Mouse (Mus musculus): Measurements from ENCODE around the gene Baat. TPM values are rescaled to one million over a fixed set of nuclear protein-coding genes. Genes with fewer than 3 reads are reported as not detected.

Gene Baat
- polyA plus RNA-seq, 1 experiment from 2014 or later: 0.20 TPM

GRCm38 (mm10) chr4:49478118-49478877, 28.1 kb downstream of the Baat start:
- Histone ChIP-seq H3K27me3 (ENCODE audit: insufficient read depth, low read length) (no peaks in the 10 kb centered on the region), H3K4me3 (replicated peaks; ENCODE audit: low read depth, low read length) (no peak overlapping the region), H3K36me3 (ENCODE audit: insufficient read depth, low read length) (no peaks in the 10 kb centered on the region), H3K9ac (ENCODE audit: low read depth, low read length) (no peak overlapping the region), H3K4me1 (replicated peaks; ENCODE audit: insufficient read depth, low read length) (no peaks in the 10 kb centered on the region), H3K27ac (no peak overlapping the region), H3K4me2 (ENCODE audit: low read length) (peak overlapping the region; percentile 50), H3K9me3 (replicated peaks; ENCODE audit: low read length) (no peaks in the 10 kb centered on the region)
- DNase-seq (ENCODE audit: low spot score) (peak; percentile 31), ATAC-seq (replicated peaks; ENCODE audit: low FRiP score, low read depth) (peak; percentile 66)
- 20% methylated on average over 19 of the region's 19 CpGs for WGBS
- TF ChIP-seq CTCF (IDR thresholded peaks at IDR 0.05; ENCODE audit: low read depth): no peak

GRCm38 (mm10) chr4:49474583-49474982, 31.8 kb downstream of the Baat start:
- no peak for TF ChIP-seq CTCF (IDR thresholded peaks at IDR 0.05; ENCODE audit: low read depth)
- ATAC-seq (replicated peaks; ENCODE audit: low FRiP score, low read depth): no peak

DNA sequence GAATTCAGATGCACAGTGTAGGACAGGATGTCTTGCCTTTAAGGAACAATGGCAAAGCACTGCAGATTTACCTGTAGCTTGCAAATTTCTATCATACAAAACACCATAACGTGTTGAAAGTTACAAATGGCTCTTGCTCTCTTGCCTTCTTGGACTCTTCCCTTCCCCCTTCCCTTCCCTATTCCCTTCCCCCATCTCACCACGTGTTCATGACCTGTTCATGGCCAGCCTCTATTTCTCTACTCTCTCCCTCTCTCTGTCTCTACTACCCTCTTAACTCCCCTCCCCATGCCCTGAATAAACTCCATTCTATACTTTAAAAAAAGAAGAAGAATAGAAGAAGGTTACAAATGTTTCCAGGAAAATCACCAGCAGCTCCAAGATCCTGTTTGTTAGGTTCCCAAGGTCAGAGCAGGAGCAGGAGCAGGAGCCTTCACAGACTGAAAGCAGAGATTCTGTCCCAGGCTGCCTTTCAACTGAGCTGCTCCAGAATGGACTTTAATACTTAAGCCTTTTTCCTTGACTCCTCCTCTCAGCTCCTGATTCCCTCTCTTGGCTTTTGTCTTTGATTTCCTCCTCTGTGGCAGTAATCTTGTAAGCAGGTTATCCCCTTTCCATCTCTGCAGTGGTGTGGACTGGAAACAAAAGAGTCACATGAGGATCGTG, 32.8 kb downstream of the Baat start, which contains the start of gene Acnat1:
Gene Acnat1, minus strand, starts transcription at position 478 of the 666 bp plus-strand sequence.
- H3K27me3 ChIP-seq (ENCODE audit: insufficient read depth, low read length): no peaks in the 10 kb centered on the region
- no peak within 1 kb of the TSS for H3K4me2 ChIP-seq (ENCODE audit: low read length)
- no peak for TF ChIP-seq CTCF (IDR thresholded peaks at IDR 0.05; ENCODE audit: low read depth)
- H3K9me3 ChIP-seq (replicated peaks; ENCODE audit: low read length): no peaks in the 10 kb centered on the region
- H3K4me1 ChIP-seq (replicated peaks; ENCODE audit: insufficient read depth, low read length): no peaks in the 10 kb centered on the region
- no peak within 1 kb of the TSS for H3K9ac ChIP-seq (ENCODE audit: low read depth, low read length)
- no peak within 1 kb of the TSS for H3K4me3 ChIP-seq (replicated peaks; ENCODE audit: low read depth, low read length)
- no peak within 1 kb of the TSS for H3K27ac ChIP-seq
- no peak for ATAC-seq (replicated peaks; ENCODE audit: low FRiP score, low read depth)
- no peak for DNase-seq (ENCODE audit: low spot score)
- 42% methylated on average over 3 of the region's 3 CpGs for WGBS
- H3K36me3 ChIP-seq (ENCODE audit: insufficient read depth, low read length): no peaks in the 10 kb centered on the region

More at GRCm38 (mm10) chr4:49474583-49474982, 31.8 kb downstream of the Baat start:
- Histone ChIP-seq H3K27me3 (ENCODE audit: insufficient read depth, low read length) (no peaks in the 10 kb centered on the region), H3K4me2 (ENCODE audit: low read length) (no peak overlapping the region), H3K27ac (no peak overlapping the region), H3K4me1 (replicated peaks; ENCODE audit: insufficient read depth, low read length) (no peaks in the 10 kb centered on the region), H3K36me3 (ENCODE audit: insufficient read depth, low read length) (no peaks in the 10 kb centered on the region), H3K9ac (ENCODE audit: low read depth, low read length) (no peak overlapping the region), H3K4me3 (replicated peaks; ENCODE audit: low read depth, low read length) (no peak overlapping the region), H3K9me3 (replicated peaks; ENCODE audit: low read length) (no peaks in the 10 kb centered on the region)
- no peak for DNase-seq (ENCODE audit: low spot score)

- no peak overlapping the region for H3K27ac ChIP-seq
- no peak overlapping the region for H3K4me2 ChIP-seq (ENCODE audit: low read length)
- no peak for DNase-seq (ENCODE audit: low spot score)
- no peak overlapping the region for H3K9ac ChIP-seq (ENCODE audit: low read depth, low read length)
- H3K4me3 ChIP-seq (replicated peaks; ENCODE audit: low read depth, low read length): no peak overlapping the region
- 80% methylated on average over 3 of the region's 3 CpGs for WGBS
- no peaks in the 10 kb centered on the region for H3K27me3 ChIP-seq (ENCODE audit: insufficient read depth, low read length)
- no peak for ATAC-seq (replicated peaks; ENCODE audit: low FRiP score, low read depth)
- H3K4me1 ChIP-seq (replicated peaks; ENCODE audit: insufficient read depth, low read length): no peaks in the 10 kb centered on the region
- no peaks in the 10 kb centered on the region for H3K36me3 ChIP-seq (ENCODE audit: insufficient read depth, low read length)
- no peaks in the 10 kb centered on the region for H3K9me3 ChIP-seq (replicated peaks; ENCODE audit: low read length)
- no peak for TF ChIP-seq CTCF (IDR thresholded peaks at IDR 0.05; ENCODE audit: low read depth)
These were observed 36.8 kb downstream of the Baat start for GRCm38 (mm10) chr4:49469435-49470151.

GRCm38 (mm10) chr4:49467360-49467759, 39.0 kb downstream of the Baat start:
- Histone ChIP-seq H3K4me1 (replicated peaks; ENCODE audit: insufficient read depth, low read length) (no peaks in the 10 kb centered on the region), H3K36me3 (ENCODE audit: insufficient read depth, low read length) (no peaks in the 10 kb centered on the region), H3K27me3 (ENCODE audit: insufficient read depth, low read length) (no peaks in the 10 kb centered on the region), H3K27ac (no peak overlapping the region), H3K9me3 (replicated peaks; ENCODE audit: low read length) (no peaks in the 10 kb centered on the region), H3K4me2 (ENCODE audit: low read length) (no peak overlapping the region), H3K9ac (ENCODE audit: low read depth, low read length) (no peak overlapping the region), H3K4me3 (replicated peaks; ENCODE audit: low read depth, low read length) (no peak overlapping the region)
- WGBS: 93% methylated on average over 6 of the region's 6 CpGs
- no peak for ATAC-seq (replicated peaks; ENCODE audit: low FRiP score, low read depth)
- no peak for DNase-seq (ENCODE audit: low spot score)
- TF ChIP-seq CTCF (IDR thresholded peaks at IDR 0.05; ENCODE audit: low read depth): no peak

GRCm38 (mm10) chr4:49456171-49456570, 50.2 kb downstream of the Baat start:
- no peak for TF ChIP-seq CTCF (IDR thresholded peaks at IDR 0.05; ENCODE audit: low read depth)
- 65% methylated on average over 2 of the region's 2 CpGs for WGBS
- Histone ChIP-seq H3K36me3 (ENCODE audit: insufficient read depth, low read length) (no peaks in the 10 kb centered on the region), H3K9me3 (replicated peaks; ENCODE audit: low read length) (no peaks in the 10 kb centered on the region), H3K4me1 (replicated peaks; ENCODE audit: insufficient read depth, low read length) (no peaks in the 10 kb centered on the region), H3K27me3 (ENCODE audit: insufficient read depth, low read length) (no peaks in the 10 kb centered on the region), H3K27ac (no peak overlapping the region), H3K4me3 (replicated peaks; ENCODE audit: low read depth, low read length) (no peak overlapping the region), H3K4me2 (ENCODE audit: low read length) (no peak overlapping the region), H3K9ac (ENCODE audit: low read depth, low read length) (no peak overlapping the region)
- DNase-seq (ENCODE audit: low spot score) (no peak), ATAC-seq (replicated peaks; ENCODE audit: low FRiP score, low read depth) (no peak)
